Mouse (Mus musculus): ENCODE data around the gene Aaed1.

GRCm38 (mm10) chr13:64244685-64245261 lies 67.7 kb downstream of the Aaed1 start:
- TF ChIP-seq CTCF (IDR thresholded peaks at IDR 0.05; ENCODE audit: borderline replicate concordance, insufficient read depth, low read length): no peak
- TF ChIP-seq POLR2A (IDR thresholded peaks at IDR 0.05; ENCODE audit: low read depth, low read length): no peak
